Mouse (Mus musculus) gastrocnemius, postnatal 36 days (tissue): Measurements from ENCODE around the gene Prima1. TPM values are rescaled to one million over a fixed set of nuclear protein-coding genes. Genes with fewer than 3 reads are reported as not detected.

Source experiments
- DNase-seq, 2 experiments: peaks; one replicate each; pipeline ENCODE4 v3.0.0; 2022
- intact Hi-C: fragments of 180-260 bp; cut with DNase I; formaldehyde crosslinking; loops from one replicate; pipeline ENCODE4 v1.15.1; 2025
- total RNA-seq, 2 experiments: library from RNA; stranded (reverse); gene quantifications; 2 replicates each; pipeline ENCODE4 v1.2.3; 2021

Gene Prima1
- total RNA-seq, 2 experiments from 2014 or later, result 19.0 to 37.2 TPM

- no peak for DNase-seq
- intact Hi-C loops, result no loop called here
Measured at GRCm38 (mm10) chr12:103160721-103161120, 81.2 kb downstream of the Prima1 start.

GRCm38 (mm10) chr12:103159016-103159415, 82.9 kb downstream of the Prima1 start:
- DNase-seq, result no peak
- intact Hi-C loops, result no loop called here

- no peak for DNase-seq
- intact Hi-C loops, result no loop called here
Measured at GRCm38 (mm10) chr12:103157129-103157910, 84.6 kb downstream of the Prima1 start.

- intact Hi-C loops, result no loop called here
- DNase-seq, result no peak
Measured at GRCm38 (mm10) chr12:103155406-103155805, 86.5 kb downstream of the Prima1 start.

- intact Hi-C loops, result no loop called here
- DNase-seq, result no peak
Measured at GRCm38 (mm10) chr12:103154927-103155326, 87.0 kb downstream of the Prima1 start.

GRCm38 (mm10) chr12:103150247-103150646, 91.7 kb downstream of the Prima1 start:
- DNase-seq, result no peak
- intact Hi-C loops, result no loop called here

Other genes starting within 250 kb of the Prima1 start
- not detected for gene Fam181a, start 68.8 kb upstream of the Prima1 start, total RNA-seq
- gene Asb2, start 113.9 kb upstream of the Prima1 start, total RNA-seq, result 100 to 1,000 TPM; 344 to 526 TPM
- gene Otub2, start 146.5 kb upstream of the Prima1 start, total RNA-seq, result 1 to 10 TPM; 1.8 to 4.5 TPM
- under 1 TPM in 1 of 2 experiments, not detected in 1; 0.71 TPM for gene 9330161L09Rik, start 165.7 kb upstream of the Prima1 start, total RNA-seq
- gene Ddx24, start 183.7 kb upstream of the Prima1 start, total RNA-seq, result 10 to 100 TPM; 51.2 to 66.7 TPM
- 10 to 100 TPM; 48.9 to 70.6 TPM for gene Ifi27, start 192.1 kb upstream of the Prima1 start, total RNA-seq
- 10 to 100 TPM in 1 of 2 experiments, 1 to 10 TPM in 1; 7.6 to 33.2 TPM for gene Ifi27l2a, start 201.5 kb upstream of the Prima1 start, total RNA-seq
- not detected for gene Ifi27l2b, start 215.1 kb upstream of the Prima1 start, total RNA-seq